Mouse (Mus musculus) left cerebral cortex, postnatal 14 days (tissue): ENCODE measurements around the gene Sox1. TPM values are rescaled to one million over a fixed set of nuclear protein-coding genes. Genes with fewer than 3 reads are reported as not detected.
A peak's percentile ranks its signal among the peaks of the same experiment; 100 is the strongest.

Experiments
- DNase-seq, 2 experiments: peaks; one replicate each; pipeline ENCODE4 v3.0.0; 2021 to 2022; ENCODE audit warnings: low spot score in 2 of 2, mixed read lengths in 1 of 2
- intact Hi-C: fragments of 180-260 bp; cut with DNase I; formaldehyde crosslinking; loops from one replicate; pipeline ENCODE4 v1.15.1; 2025
- total RNA-seq, 2 experiments: library from RNA; stranded (reverse); gene quantifications; 2 replicates each; pipeline ENCODE4 v1.2.3; 2021

The Sox1 gene
- total RNA-seq, 2 experiments from 2014 or later: 6.1 to 10.4 TPM

DNA sequence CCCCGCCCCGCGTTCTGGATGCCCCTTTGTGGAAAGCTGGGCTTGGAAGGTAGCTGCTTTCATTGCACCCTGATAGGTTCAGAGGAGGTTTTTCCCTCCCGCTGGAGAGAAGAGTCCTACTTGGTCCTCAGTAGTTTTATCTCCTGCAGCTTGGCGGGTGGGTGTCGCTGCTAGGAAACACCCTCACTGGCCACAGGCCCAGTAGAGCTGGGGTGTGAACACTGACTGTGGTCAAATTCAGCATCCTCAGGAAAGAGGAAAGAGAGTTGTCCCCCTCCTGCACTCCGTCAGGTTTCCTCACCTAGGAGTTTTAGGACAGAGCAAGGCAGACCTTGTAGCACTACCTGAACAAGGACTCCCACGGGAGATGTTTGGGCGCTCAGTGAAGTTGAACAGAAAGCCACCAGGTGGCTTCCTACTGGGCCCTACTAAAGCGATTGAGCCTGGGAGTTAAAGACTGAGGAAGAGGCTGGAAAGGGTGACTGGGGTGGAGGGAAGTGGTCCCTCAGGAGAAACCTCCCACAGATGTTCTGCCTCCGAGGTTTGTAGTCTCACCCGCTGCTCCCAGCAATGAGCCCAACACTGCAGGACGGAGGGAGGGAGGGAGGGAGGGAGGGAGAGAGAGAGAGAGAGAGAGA, 7.8 kb upstream of the Sox1 start:
- peak in 1 of 2 experiments; percentile 19 for DNase-seq
- intact Hi-C loops: loop anchor here (5.0 kb wide), 1 partner anchor 60 kb away; no protein-coding TSS in a partner anchor

DNA sequence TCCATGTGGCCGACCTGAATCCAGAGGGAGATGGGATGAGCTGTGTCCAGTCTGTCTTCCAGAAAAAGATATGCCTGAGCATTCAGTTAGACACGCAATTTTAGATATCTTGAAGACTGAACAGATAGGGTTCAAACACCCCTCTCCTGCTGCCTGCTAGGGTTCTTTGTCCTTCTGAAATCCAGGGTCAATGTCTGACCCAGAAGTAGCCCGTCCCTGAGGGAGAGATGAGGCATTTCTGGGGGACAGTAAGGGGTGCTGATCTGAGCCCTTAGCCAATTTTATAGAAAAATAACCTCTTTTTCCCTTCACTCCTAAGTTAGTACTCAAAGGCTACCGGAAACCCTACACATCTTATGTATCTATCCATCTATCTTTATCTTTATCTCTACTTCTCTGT, 7.2 kb upstream of the Sox1 start:
- DNase-seq: no peak
- intact Hi-C loops: loop anchor here (5.0 kb wide), 1 partner anchor 61 kb away; no protein-coding TSS in a partner anchor

DNA sequence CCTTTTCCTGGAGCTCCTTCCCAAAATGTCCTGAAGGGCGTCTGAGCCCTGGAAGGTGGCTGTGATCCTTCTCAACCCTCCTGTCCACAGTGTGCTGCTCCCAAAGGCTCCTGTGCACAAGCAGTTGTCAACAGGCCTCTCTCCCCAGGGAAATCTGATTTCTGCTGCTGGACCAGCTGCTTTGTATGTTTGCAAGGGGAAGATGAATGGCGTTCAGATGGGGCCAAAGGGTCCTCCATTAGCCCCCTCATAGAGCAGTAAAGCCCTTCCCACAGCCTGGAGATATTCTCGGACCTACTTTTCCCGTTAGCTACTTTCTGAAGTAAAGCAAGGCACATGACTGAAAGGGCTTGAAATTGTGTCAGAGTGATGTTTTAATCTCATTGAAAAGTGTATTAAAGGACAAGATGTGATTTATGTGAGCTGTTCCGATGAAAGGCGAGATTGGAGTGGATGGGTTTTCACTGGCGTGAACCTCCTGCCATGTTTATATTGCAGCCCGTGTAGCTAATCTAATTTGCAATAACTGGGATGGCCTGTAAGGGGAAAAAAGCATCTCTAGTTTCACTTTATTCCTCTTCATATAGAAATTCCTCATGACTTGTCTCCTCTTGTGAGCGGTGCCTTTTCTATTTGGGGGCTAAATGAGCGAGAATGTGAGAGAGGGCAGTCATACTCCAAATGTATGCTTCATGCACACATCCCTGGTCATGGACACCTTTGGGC, 6.5 kb upstream of the Sox1 start:
- no peak for DNase-seq
- intact Hi-C loops: loop anchor here (5.0 kb wide), 1 partner anchor 61 kb away; no protein-coding TSS in a partner anchor

DNA sequence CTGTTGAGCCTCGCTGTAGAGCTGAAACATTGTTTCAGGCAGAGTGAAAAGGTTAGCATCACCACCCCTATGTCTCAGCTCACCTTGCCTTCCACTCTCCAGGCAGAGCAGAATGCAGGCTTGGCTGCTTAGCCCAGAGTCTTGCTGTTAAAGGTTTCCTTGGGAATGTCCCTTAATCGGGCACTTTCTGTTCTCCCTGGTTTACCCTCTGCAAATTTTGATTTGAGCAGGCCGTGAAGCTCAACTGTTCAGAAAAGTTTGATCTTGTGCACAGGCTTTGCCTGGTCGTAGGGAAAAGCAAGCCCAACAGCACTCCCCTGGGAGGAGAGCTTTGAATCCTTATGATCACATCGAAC, 6.0 kb upstream of the Sox1 start:
- intact Hi-C loops: loop anchor here (5.0 kb wide), 1 partner anchor 62 kb away; no protein-coding TSS in a partner anchor
- no peak for DNase-seq

DNA sequence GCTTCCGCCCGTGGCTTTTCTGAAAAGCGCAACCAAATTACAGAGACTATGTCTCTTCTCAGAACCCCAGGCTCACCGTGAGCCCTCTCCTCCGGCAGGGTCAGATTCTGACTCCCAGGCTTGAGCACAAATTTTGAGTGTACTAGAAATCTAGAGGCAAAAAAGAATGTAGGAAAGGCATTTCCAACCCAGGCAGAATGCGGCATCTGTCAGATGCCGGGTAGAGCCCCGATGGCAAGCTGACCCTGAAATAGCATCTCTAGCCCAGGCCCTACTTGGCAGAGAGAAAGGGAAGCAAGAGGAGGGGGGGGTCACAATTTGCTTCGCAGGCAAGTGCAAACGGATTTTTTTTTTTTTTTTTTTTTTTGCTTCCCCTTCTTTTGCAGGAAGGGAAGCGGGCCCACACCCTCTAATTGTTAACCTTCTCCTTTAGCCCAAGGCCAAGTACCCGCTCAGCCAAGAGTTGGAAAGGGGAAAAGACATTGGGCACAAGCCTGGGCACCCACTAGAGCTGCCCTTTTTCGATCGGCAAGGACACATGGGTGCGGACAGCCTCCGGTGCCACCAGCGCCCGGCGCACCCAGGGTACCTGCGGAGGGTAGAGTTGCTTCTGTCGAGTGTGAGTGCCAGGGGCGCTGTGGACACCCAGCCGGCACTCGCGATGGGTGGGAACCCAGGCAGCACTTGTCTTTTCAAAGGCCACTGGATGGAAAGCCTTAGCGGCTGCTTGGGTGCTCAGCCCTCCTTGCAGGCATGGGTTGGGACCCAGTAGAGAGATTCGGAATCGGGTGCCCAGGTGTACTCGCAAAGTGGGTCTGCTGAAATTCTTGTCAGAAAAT, 5.1 kb upstream of the Sox1 start:
- no peak for DNase-seq
- intact Hi-C loops: loop anchor here (5.0 to 10.0 kb wide), 3 partner anchors 63 to 285 kb away; partner anchors contain the start of gene Tubgcp3

DNA sequence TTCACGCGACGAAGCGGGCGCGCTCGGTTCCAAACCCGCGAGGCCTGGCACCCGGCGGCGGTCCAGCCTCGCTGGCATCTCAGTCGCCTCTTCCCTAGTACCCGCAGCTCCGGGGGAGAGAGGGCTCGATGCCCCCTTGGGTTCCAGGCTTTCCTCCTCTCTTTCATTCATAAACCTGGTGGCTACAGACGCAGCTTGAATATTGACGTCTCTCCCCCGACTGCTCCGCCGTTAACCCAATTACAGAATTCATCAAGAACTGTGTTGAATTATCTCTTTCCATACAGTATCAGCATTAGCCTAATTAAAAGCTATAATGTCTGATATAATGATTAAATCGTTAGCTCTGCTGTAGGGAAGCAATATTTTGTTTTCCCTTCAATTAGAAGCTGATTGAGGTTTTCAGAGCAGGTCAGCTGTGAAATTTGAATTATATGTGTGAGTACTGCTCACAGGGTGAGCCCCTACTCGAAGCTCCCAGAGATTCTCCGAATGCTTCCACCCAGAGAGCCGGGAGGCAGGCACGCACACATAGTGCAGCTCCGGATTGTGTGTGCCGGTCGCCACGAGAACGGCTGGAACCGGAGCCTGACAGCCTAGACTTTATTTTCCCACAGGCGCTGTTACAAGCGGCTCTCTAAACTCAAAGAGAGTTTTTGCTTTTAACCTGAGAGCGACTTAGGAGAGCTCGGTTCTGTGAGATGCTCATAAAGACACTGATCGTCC, 4.3 kb upstream of the Sox1 start:
- intact Hi-C loops: loop anchor here (5.0 to 10.0 kb wide), 2 partner anchors 171 to 284 kb away; partner anchors contain the start of gene Tubgcp3
- peak in 1 of 2 experiments; percentile 11 for DNase-seq

DNA sequence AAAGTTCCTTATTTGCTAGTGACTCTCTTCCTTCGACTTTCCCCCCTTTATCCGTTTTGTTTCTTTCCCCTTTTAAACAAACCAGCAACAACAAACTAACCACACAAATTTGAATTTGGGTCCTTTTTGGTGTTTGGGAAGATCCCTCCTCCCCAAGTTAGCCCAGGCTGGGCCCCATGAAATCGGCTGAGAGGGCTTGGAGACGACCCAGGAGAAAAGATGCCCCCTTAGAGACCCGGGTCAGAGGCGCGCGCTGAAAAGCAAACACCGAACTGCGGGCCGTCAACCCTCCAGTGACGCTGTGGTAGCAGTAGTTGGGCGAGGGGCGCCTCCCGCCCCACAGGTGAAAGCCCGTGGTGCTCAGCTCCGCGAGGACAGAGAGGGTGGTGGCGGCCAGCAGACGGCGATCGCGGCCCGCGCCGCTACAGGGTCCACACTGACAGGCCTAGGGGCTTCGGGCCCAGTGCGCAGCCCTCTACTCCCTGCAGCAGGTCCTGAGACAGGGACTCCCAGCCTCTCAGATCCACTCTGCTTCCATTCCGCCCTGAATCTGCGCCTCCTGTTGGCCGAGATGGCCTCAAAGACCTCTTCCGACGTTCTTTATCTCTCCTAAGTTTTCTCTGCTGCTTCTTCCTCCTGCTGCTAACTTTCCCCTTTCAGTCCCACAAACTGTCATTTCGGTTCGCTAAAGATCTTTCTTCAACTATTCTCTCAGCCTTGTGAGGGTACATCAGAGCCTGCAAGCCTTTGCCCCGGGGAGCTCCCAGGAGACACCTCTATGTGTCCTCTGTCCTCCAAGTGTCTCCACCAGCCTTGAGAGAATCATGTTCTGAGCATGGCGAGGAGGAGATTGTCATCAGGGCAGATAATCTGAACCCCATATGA, 3.5 kb upstream of the Sox1 start:
- no peak for DNase-seq
- intact Hi-C loops: loop anchor here (5.0 to 10.0 kb wide), 2 partner anchors 171 to 283 kb away; partner anchors contain the start of gene Tubgcp3

DNA sequence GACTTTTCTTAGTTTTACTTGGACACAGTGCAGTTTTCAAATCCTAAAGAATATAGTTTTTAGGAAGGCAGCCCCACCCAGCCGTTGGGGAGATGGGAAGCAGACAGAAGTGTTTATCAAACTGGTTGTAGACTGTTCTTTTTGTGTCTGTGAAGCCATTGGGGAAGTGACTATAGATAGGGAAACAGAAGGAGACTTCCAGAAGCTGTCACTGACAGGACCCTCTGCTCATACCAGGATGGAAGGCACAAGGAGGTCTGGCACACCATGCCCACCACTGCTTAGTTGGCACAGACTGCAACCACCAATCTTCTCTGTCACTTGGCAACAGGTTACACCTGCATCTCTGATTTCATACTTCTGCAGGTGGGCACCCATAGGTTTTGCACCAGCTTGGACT, 2.3 kb upstream of the Sox1 start:
- DNase-seq: no peak
- intact Hi-C loops: loop anchor here (5.0 to 10.0 kb wide), 2 partner anchors 170 to 282 kb away; partner anchors contain the start of gene Tubgcp3

DNA sequence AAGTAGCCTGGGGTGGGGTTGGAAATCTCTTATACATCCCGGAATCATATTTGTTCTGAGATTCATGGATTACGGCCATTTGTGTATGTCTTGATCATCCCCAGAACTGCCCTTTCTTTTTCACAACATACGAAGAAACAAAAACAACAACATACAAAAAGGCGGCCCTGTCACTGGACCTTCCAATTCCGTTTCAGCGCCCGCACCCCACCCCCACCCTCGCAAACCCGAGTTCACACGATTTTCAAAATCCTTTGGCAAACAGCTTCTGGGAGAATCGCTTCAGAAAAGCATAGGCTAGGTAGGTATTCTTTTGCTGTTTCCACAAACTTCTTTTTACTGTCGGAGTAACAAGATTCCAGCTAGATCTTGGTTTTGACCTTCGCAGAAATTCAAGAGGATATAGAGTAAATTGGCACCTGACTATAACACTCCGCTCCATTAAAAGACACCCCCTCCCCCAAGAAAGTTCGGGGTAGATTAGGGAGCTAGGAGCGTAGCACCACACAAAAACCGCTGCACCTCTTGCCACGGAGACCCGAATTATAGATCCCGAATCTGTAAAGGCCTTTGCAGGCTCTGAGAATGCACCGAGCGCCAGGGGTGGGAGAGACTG, 602 bp upstream of the Sox1 start:
- no peak for DNase-seq
- intact Hi-C loops: loop anchor here (5.0 to 10.0 kb wide), 2 partner anchors 168 to 280 kb away; partner anchors contain the start of gene Tubgcp3

DNA sequence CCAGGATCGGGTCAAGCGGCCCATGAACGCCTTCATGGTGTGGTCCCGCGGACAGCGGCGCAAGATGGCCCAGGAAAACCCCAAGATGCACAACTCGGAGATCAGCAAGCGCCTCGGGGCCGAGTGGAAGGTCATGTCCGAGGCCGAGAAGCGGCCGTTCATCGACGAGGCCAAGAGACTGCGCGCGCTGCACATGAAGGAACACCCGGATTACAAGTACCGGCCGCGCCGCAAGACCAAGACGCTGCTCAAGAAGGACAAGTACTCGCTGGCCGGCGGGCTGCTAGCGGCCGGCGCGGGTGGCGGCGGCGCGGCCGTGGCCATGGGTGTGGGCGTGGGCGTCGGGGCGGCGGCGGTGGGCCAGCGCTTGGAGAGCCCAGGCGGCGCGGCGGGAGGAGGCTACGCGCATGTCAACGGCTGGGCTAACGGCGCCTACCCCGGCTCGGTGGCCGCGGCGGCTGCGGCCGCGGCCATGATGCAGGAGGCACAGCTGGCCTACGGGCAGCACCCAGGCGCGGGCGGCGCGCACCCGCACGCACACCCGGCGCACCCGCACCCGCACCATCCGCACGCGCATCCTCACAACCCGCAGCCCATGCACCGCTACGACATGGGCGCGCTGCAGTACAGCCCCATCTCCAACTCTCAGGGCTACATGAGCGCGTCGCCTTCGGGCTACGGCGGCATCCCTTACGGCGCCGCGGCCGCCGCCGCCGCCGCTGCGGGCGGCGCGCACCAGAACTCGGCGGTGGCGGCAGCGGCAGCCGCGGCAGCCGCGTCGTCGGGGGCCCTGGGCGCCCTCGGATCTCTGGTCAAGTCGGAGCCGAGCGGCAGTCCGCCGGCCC, 1.6 kb downstream of the Sox1 start:
- no peak for DNase-seq
- intact Hi-C loops: loop anchor here (10.0 kb wide), 1 partner anchor 278 kb away; the partner anchor contains the start of gene Tubgcp3

DNA sequence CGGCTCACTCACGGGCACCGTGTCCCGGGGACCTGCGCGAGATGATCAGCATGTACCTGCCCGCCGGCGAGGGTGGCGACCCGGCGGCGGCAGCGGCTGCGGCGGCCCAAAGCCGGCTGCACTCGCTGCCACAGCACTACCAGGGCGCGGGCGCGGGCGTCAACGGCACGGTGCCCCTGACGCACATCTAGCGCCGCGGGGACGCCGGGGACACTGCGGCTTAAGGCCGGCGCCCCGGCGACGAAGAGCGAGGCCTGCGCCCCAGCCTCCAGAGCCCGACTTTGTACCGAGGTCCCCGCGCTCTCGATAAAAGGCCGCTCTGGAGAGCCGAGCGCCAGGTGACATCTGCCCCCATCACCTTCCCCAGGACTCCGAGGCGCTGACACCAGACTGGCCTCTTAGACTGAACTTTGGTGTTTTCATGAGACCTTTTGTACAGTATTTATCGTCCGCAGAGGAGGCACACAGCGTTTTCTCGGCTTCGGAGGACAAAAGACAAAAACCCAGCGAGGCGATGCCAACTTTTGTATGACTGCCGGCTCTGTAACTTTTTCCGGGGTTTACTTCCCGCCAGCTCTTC, 2.3 kb downstream of the Sox1 start:
- intact Hi-C loops: loop anchor here (10.0 kb wide), 1 partner anchor 277 kb away; the partner anchor contains the start of gene Tubgcp3
- DNase-seq: no peak

DNA sequence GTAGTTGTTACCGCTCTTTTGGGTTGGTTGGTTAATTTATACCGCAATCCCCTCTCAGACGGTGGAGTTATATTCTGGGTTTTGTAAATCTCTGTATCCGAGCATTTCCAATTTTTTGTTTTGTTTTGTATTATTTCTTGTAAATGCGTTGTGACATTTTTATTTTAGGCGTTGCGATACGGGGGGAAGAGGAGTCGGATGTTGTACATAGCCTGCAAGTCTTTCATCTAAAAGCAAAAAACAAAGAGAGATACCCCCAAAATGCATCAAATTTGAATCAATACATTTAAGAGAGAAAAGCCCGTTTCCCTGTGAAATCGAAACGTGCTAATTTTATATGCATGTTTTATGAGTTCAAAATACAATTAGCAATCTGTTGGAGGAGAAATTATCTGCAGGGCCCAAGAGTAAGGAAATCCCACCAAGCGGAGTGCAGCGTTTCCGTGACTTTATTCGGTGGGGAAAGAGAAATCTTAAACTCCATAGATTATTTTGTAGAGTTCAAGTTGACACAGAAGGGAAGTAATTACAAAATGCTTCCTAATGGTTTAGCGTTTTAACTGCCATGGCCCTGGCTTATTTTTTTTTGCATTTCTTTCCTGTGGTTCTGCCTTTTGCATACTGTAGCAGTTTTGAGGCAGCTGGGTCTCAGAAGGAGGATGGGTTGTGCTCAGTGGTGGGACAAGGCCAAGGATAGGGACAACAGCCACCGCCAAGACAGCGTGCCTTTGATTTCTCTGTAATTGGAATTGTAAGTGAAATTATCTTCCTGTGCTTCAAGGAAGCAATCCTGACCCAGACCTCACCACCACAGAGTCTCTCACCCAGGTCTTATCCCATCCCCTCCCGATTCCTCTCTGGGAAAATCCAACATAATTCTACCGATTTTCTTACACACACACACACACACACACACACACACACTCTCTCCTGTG, 3.2 kb downstream of the Sox1 start:
- DNase-seq: no peak
- intact Hi-C loops: loop anchor here (10.0 kb wide), 1 partner anchor 277 kb away; the partner anchor contains the start of gene Tubgcp3

DNA sequence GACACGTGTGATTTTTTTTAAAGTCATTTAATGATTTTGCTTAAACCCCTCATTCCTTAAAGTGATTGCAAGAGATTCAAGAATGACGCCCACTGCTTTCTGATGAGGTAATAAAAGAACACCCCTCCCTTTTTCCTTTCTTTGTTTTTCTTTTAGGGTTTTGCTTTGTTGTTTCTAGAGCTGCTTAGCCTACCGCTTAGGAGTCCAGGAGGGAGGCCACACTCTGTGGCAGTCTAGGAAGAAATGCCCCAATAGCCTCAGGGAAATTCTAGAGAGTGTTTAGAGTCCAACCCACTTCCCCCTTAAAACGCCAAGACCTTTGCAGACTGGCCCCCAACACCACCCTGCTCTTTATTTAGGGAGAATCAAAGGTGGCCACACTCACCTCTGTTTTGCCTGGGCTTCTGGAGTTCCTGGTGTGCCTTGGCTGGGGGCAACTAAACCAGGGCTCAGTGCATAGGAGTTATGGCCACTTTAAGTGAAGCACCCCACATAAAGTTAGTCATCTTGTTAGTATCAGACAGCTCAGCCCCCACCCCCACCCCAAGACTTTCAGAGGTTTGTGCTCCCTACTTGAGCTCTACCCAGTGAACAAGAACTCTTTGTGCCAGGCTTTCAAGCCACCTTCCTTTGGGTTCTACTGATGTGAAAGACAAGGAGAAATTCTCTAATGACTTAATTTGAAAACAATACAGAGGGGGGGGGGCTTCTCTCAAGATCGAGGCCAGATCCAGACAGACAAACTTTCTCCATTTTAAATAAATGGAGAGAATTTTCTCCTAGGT, 4.5 kb downstream of the Sox1 start:
- no peak for DNase-seq
- intact Hi-C loops: loop anchor here (10.0 kb wide), 1 partner anchor 275 kb away; the partner anchor contains the start of gene Tubgcp3

DNA sequence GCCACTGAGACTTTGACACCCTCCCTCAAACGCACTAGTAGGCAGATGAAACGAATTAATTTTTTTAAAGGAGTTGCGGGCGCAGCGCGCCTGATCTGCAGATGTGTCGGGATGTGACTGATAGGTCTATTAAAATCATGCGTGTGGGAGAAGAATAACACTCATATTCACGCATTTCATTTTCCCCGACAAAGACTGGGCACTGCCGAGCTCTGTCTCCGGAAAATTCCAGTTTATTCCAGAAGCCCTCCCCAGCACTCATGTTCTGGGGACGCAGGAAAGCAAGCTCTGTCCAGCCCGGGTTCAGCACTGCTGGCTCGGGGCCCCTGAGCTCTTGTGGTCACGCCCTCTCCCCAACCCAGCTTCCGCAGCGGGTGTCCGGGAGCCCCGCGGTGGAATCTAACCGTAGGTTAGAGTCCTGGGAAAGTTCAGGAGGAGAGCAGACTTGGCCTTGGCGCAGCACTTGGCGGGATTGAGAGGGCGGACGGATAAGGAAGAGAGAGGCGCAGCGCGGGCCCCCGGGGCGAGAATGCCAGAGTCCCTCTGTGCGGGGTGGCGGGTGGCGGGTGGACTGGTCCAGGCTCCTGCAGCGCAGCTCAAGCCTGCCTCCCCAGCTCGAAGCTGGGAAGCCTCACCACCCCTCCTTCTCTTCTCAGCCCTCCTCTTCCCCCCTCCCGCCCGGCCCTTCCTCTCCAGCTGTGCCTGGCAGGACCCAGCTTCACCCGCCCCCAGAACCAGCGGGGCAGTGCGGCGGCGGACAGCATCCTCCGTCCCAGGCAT, 5.7 kb downstream of the Sox1 start:
- no peak for DNase-seq
- intact Hi-C loops: no loop called here
